Mouse (Mus musculus): ENCODE data around the gene Ndufs2.

- no peak for TF ChIP-seq CTCF (IDR thresholded peaks at IDR 0.05; ENCODE audit: low read depth)
- TF ChIP-seq EP300 (IDR thresholded peaks at IDR 0.05; ENCODE audit: low read depth) = no peak
These were observed 13.8 kb downstream of the Ndufs2 start for GRCm38 (mm10) chr1:171237438-171237837.

All from heart, postnatal 0 days (tissue).